Mouse (Mus musculus): ENCODE measurements around the gene Smim12. TPM values are rescaled to one million over a fixed set of nuclear protein-coding genes. Genes with fewer than 3 reads are reported as not detected.

Smim12 gene
- 19.3 and 28.6 TPM in 2 replicates for polyA plus RNA-seq (2012; rRNA removed)

DNA sequence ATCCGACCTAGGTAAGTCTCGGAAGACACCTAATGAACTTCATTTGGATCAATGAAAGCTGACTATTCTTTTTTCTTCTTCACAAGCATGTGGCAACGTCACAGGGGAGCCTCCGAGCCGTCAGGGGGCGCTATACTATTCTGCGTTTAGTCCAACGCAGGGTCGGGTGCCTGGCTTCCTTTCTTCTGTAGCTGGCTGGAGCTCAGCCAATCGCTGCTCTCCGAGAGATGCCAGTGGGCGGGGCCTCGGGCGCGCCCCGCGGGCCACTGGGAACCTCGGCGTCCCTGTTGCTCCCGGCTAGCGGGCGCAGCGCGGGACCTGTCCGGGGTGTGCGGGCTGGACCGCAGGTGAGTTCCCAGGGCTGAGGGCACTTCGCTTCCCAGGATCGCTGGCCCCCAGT lies at the start of gene Smim12:
Smim12 (plus strand) TSS at position 233 of the 400 bp plus-strand sequence.
- H3K27ac ChIP-seq (ENCODE audit: insufficient read depth, low read length) = peak within 1 kb of the TSS; percentile 64
- H3K27me3 ChIP-seq (ENCODE audit: control insufficient read depth, insufficient read depth, low read length) = no peaks in the 10 kb centered on the region
- H3K4me1 ChIP-seq (ENCODE audit: control insufficient read depth, insufficient read depth, insufficient read length) = peaks cover 10% of the 10 kb centered on the region
- peak within 1 kb of the TSS; percentile 91 for H3K4me3 ChIP-seq (ENCODE audit: extremely low read depth, insufficient read depth, insufficient read length)
- under 1% methylated on average over 29 of the region's 29 CpGs for WGBS
- DNase-seq (ENCODE audit: low read depth in 1 of 2, low spot score in 2 of 2) = peak; percentile 94 to 98
- TF ChIP-seq POLR2A (IDR thresholded peaks at IDR 0.05; ENCODE audit: low read depth, low read length) (no peak), CTCF (IDR thresholded peaks at IDR 0.05; ENCODE audit: extremely low read depth, insufficient read depth, insufficient read length, insufficient replicate concordance) (peak; percentile 95)
- peaks cover 4% of the 10 kb centered on the region; the same call in 1 of the 2 replicates for H3K36me3 ChIP-seq (ENCODE audit: control insufficient read depth, insufficient read depth, low read length)

DNA sequence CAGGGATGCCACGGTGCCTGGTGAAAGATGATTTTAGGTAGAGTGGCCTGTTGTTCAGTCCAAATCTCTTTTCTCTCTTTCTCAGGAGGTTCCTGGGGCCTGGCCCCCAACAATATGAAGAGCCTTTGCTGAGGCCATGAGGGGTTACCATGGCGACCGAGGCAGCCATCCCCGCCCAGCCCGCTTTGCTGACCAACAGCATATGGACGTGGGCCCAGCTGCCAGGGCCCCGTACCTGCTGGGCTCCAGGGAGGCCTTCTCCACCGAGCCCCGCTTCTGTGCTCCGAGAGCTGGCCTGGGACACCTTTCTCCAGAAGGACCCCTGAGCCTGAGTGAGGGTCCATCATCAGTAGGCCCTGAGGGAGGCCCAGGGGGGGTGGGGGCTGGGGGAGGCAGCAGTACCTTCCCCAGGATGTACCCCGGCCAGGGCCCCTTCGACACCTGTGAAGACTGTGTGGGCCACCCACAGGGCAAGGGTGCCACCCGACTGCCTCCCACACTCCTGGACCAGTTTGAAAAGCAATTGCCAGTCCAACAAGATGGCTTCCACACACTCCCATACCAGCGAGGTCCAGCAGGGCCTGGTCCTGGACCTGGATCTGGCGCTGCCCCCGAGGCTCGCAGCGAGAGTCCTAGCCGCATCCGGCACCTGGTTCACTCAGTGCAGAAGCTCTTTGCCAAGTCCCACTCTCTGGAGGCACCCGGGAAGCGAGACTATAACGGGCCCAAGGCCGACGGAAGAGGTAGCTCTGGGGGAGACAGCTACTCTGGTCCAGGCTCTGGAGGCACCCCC lies 48.9 kb upstream of the Smim12 start:
- no peaks in the 10 kb centered on the region for H3K27me3 ChIP-seq (ENCODE audit: control insufficient read depth, insufficient read depth, low read length)
- H3K27ac ChIP-seq (ENCODE audit: insufficient read depth, low read length) = no peak overlapping the region
- no peaks in the 10 kb centered on the region for H3K36me3 ChIP-seq (ENCODE audit: control insufficient read depth, insufficient read depth, low read length)
- 90% methylated on average over 25 of the region's 25 CpGs for WGBS
- no peak overlapping the region for H3K4me3 ChIP-seq (ENCODE audit: extremely low read depth, insufficient read depth, insufficient read length)
- H3K4me1 ChIP-seq (ENCODE audit: control insufficient read depth, insufficient read depth, insufficient read length) = no peaks in the 10 kb centered on the region
- TF ChIP-seq CTCF (IDR thresholded peaks at IDR 0.05; ENCODE audit: extremely low read depth, insufficient read depth, insufficient read length, insufficient replicate concordance) (no peak), POLR2A (IDR thresholded peaks at IDR 0.05; ENCODE audit: low read depth, low read length) (no peak)
- no peak for DNase-seq (ENCODE audit: low read depth in 1 of 2, low spot score in 2 of 2)

DNA sequence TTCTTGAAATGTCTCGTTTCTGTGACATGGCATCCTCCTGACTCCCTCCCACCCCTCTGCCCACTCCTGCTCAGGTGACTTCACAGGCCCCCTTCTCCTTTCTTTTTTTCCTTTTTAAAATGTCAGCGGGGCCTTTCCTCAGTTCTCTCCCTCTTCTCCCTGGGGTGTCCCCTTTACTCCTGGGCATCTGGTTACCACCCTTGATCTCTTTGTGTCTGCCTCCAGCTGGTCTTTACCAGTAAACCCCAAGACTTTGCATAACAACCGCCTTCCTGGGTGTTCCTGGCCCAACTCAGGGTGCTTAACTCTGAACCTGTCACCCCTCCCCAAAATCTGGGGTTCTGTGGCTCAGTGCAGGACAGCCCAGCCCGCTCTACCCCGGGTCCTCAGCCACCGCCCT lies 45.0 kb upstream of the Smim12 start:
- Histone ChIP-seq H3K4me1 (ENCODE audit: control insufficient read depth, insufficient read depth, insufficient read length) (no peaks in the 10 kb centered on the region), H3K27me3 (ENCODE audit: control insufficient read depth, insufficient read depth, low read length) (no peaks in the 10 kb centered on the region), H3K4me3 (ENCODE audit: extremely low read depth, insufficient read depth, insufficient read length) (no peak overlapping the region), H3K27ac (ENCODE audit: insufficient read depth, low read length) (no peak overlapping the region), H3K36me3 (ENCODE audit: control insufficient read depth, insufficient read depth, low read length) (no peaks in the 10 kb centered on the region)
- DNase-seq (ENCODE audit: low read depth in 1 of 2, low spot score in 2 of 2) = no peak
- TF ChIP-seq CTCF (IDR thresholded peaks at IDR 0.05; ENCODE audit: extremely low read depth, insufficient read depth, insufficient read length, insufficient replicate concordance) = no peak
- no peak for TF ChIP-seq POLR2A (IDR thresholded peaks at IDR 0.05; ENCODE audit: low read depth, low read length)
- WGBS = 56% methylated on average over 6 of the region's 6 CpGs

DNA sequence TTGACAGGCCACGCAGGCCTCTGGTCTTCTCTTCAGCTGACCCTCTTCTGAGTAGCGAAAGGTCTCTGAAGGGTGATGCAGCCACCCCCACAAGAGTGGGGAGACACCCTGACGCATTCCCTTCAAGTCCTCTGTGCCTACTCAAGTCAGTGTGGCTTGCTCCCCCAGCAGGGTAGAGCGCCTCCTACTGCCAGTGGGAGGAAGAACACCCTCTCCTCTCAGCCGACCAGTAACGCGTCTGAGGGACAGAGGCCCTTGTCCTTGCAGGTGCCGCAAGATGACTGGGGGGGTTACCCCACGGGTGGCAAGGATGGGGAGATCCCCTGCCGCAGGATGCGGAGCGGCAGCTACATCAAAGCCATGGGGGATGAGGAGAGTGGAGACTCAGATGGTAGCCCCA lies 44.2 kb upstream of the Smim12 start:
- Histone ChIP-seq H3K4me3 (ENCODE audit: extremely low read depth, insufficient read depth, insufficient read length) (no peak overlapping the region), H3K4me1 (ENCODE audit: control insufficient read depth, insufficient read depth, insufficient read length) (no peaks in the 10 kb centered on the region), H3K27ac (ENCODE audit: insufficient read depth, low read length) (no peak overlapping the region), H3K27me3 (ENCODE audit: control insufficient read depth, insufficient read depth, low read length) (no peaks in the 10 kb centered on the region), H3K36me3 (ENCODE audit: control insufficient read depth, insufficient read depth, low read length) (no peaks in the 10 kb centered on the region)
- TF ChIP-seq POLR2A (IDR thresholded peaks at IDR 0.05; ENCODE audit: low read depth, low read length) (no peak), CTCF (IDR thresholded peaks at IDR 0.05; ENCODE audit: extremely low read depth, insufficient read depth, insufficient read length, insufficient replicate concordance) (0 out of 2 replicates have a peak, but pooled peaks have one; percentile 17)
- 76% methylated on average over 12 of the region's 12 CpGs for WGBS
- no peak for DNase-seq (ENCODE audit: low read depth in 1 of 2, low spot score in 2 of 2)

DNA sequence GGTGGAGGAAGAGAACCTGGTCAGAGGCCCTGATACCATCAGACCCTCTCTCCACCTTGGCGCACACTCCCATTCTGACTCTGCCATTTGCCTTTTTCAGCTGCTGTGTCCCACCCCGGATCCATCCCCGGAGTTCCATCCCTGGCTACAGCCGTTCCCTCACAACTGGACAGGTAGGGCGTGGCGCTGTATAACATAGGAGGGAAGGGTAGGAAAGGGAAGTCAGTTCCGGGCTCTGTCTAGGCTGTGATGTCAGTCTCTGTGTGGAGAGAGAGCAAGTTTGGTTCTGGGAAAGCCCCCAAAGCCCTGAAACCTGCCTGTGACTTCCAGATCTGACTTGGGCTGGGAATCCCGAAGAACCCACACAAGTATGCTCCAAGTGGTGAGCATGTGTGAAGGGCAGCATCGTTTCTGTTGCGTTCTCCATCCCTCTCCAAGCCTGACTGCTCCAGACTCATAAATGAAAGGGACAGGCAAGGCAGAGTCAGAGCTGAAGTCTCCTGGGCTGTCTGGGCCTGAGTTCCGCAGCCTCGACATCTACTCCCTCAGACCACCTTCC lies 43.3 kb upstream of the Smim12 start:
- no peak for TF ChIP-seq CTCF (IDR thresholded peaks at IDR 0.05; ENCODE audit: extremely low read depth, insufficient read depth, insufficient read length, insufficient replicate concordance)
- TF ChIP-seq POLR2A (IDR thresholded peaks at IDR 0.05; ENCODE audit: low read depth, low read length) = no peak
- WGBS = 87% methylated on average over 12 of the region's 12 CpGs
- no peaks in the 10 kb centered on the region for H3K4me1 ChIP-seq (ENCODE audit: control insufficient read depth, insufficient read depth, insufficient read length)
- no peaks in the 10 kb centered on the region for H3K27me3 ChIP-seq (ENCODE audit: control insufficient read depth, insufficient read depth, low read length)
- no peak overlapping the region for H3K27ac ChIP-seq (ENCODE audit: insufficient read depth, low read length)
- no peaks in the 10 kb centered on the region for H3K36me3 ChIP-seq (ENCODE audit: control insufficient read depth, insufficient read depth, low read length)
- H3K4me3 ChIP-seq (ENCODE audit: extremely low read depth, insufficient read depth, insufficient read length) = no peak overlapping the region
- no peak for DNase-seq (ENCODE audit: low read depth in 1 of 2, low spot score in 2 of 2)

DNA sequence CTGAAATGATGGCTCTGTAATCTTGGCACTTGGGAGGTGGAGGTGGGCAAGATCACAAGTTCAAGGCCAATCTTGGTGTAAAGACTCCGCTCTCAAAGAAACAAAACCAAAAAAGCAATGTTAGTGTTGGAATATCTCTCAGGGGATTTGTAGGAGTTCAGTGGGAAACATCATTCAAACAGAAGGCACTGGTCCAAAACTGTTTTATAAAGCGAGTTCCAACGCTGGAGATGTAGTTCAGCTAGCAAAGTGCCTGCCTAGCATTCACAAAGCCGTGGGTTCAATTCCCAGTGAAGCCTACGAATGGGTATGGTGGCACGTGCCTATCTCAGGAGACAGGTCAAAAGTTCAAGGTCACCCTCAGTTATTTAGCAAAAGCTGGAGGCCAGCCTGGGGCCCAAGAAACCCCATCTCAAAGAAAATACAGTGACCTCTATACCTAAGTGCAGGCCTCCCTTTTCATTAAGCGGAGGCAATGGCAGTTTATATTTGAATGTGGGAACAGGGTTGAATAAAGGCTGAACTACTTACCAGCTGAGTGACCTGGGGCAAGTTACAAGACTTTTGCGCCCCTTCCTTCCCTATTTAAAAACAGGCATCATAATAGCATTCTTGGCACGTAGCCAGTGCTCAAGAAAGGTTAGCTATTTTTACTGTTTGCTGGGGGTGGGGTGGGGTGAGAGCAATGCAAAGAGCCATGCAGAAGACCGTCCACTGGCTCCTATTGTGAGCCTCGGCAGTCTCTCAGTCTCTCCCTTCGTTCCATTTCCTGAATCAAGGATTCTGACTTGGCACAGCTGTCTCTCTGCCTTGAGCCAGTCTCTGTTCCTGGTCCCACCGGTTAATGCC lies 42.6 kb upstream of the Smim12 start:
- Histone ChIP-seq H3K4me3 (ENCODE audit: extremely low read depth, insufficient read depth, insufficient read length) (no peak overlapping the region), H3K4me1 (ENCODE audit: control insufficient read depth, insufficient read depth, insufficient read length) (no peaks in the 10 kb centered on the region), H3K27me3 (ENCODE audit: control insufficient read depth, insufficient read depth, low read length) (no peaks in the 10 kb centered on the region), H3K36me3 (ENCODE audit: control insufficient read depth, insufficient read depth, low read length) (no peaks in the 10 kb centered on the region), H3K27ac (ENCODE audit: insufficient read depth, low read length) (no peak overlapping the region)
- TF ChIP-seq CTCF (IDR thresholded peaks at IDR 0.05; ENCODE audit: extremely low read depth, insufficient read depth, insufficient read length, insufficient replicate concordance) = no peak
- no peak for TF ChIP-seq POLR2A (IDR thresholded peaks at IDR 0.05; ENCODE audit: low read depth, low read length)
- 63% methylated on average over 13 of the region's 13 CpGs for WGBS
- DNase-seq (ENCODE audit: low read depth in 1 of 2, low spot score in 2 of 2) = no peak

Data from spleen, adult 2 months (tissue).